Mouse (Mus musculus) spleen, postnatal 0 days (tissue): ENCODE results near the gene Gm14744. TPM values are rescaled to one million over a fixed set of nuclear protein-coding genes. Genes with fewer than 3 reads are reported as not detected.

Experiments used
- polyA plus RNA-seq: library from polyadenylated mRNA; unstranded; fragments of >200 nt; fragmentation: Nextera tagmentation; extraction: Ambion mirVana; gene quantifications from 2 replicates; pipeline ENCODE4 v1.2.1, GENCODE M21; 2015

The Gm14744 gene
- polyA plus RNA-seq, result not detected in 2 replicates

DNA sequence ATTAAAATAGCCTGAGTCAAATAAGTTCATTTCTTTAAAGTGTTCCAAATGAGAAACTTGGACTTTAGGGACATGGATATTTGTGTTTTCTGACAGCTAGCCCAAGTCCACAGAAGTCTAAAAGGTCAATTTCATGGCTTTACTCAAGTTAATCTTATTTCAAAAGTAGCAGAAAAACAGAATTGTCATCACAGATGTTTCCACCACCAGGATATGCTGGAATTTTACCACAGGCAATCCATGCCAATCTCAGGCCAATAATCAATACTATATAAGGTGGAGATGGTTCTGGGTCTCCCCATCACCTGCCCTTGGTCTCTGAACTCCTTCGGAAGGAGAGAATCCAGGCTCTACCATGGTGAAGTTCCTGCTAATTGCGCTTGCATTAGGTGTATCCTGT lies at the start of gene Gm14744:
TSS of gene Gm14744 (plus strand) at position 301 of the 400 bp plus-strand sequence.

DNA sequence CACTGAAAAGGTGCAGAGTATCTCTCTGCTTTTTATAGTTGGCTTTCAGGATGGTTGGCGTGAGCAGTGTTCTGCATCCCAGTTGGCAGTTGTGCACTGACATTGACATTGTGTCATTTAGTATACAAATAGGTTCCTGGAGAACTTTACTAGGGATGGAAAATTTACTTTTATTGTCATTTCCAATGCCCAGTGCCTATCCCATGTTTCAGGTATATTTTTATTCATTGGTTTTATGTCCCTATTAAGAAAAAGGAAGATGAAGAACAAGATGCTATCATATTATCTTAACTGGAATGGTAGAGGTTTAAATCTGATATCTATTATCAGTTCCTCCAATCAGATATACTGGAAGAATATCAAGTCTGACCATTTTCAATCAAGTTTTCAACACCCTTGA lies 11.0 kb upstream of the Gm14744 start, which contains the start of gene Pbsn:
TSS of gene Pbsn (minus strand) at position 101 of the 400 bp plus-strand sequence.

Other genes with a start within 250 kb of the Gm14744 start
- 4.2 and 5.1 TPM in 2 replicates for gene Prkx, start 68.5 kb upstream of the Gm14744 start, polyA plus RNA-seq
- gene Pbsn, start 11.1 kb upstream of the Gm14744 start, polyA plus RNA-seq, result not detected in 2 replicates
- gene 5430402E10Rik, start 60.3 kb downstream of the Gm14744 start, polyA plus RNA-seq, result not detected in 2 replicates
- gene Obp1a, start 226.6 kb downstream of the Gm14744 start, polyA plus RNA-seq, result not detected in 2 replicates